Mouse (Mus musculus): Measurements from ENCODE around the gene Synpo2. TPM values are rescaled to one million over a fixed set of nuclear protein-coding genes. Genes with fewer than 3 reads are reported as not detected.

Synpo2 gene
- polyA plus RNA-seq, 1 experiment from 2014 or later = 23.7 TPM

DNA sequence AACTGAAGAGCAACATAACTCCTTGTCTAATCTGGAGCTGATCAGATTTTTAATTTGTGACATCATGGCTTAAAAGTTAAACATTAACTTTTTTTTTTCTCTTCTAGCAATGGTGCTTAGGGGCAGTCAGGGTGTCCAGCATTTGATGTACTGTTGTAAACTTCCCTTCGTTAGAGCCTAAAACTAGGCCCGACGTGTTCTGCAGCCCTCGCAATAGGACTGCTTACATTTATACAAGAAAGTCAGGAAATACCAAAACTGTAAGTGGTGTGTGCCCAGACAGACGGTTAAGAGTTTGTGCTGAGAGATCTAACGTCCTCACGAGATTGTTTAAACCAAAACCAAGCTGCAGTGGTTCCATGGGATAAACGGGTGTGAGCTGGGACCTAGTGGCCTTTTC, 56.4 kb downstream of the Synpo2 start:
- Histone ChIP-seq H3K9ac (no peak overlapping the region), H3K4me3 (no peak overlapping the region), H3K27ac (ENCODE audit: poor library complexity, severe bottlenecking) (no peak overlapping the region), H3K9me3 (replicated peaks) (no peaks in the 10 kb centered on the region), H3K4me2 (no peak overlapping the region), H3K27me3 (replicated peaks) (no peaks in the 10 kb centered on the region), H3K4me1 (replicated peaks) (peaks cover 13% of the 10 kb centered on the region), H3K36me3 (no peaks in the 10 kb centered on the region)
- ATAC-seq (ENCODE audit: insufficient number of reproducible peaks, low FRiP score) = no peak
- WGBS = 61% methylated on average over 8 of the region's 8 CpGs

- Histone ChIP-seq H3K36me3 (no peaks in the 10 kb centered on the region), H3K4me2 (no peak overlapping the region), H3K4me1 (replicated peaks) (peaks cover 16% of the 10 kb centered on the region), H3K27me3 (replicated peaks) (no peaks in the 10 kb centered on the region), H3K4me3 (no peak overlapping the region), H3K9ac (no peak overlapping the region), H3K27ac (ENCODE audit: poor library complexity, severe bottlenecking) (no peak overlapping the region), H3K9me3 (replicated peaks) (no peaks in the 10 kb centered on the region)
- 83% methylated on average over 5 of the region's 5 CpGs for whole genome bisulfite sequencing
- no peak for ATAC-seq (ENCODE audit: insufficient number of reproducible peaks, low FRiP score)
Measured at GRCm38 (mm10) chr3:123179041-123179440, 56.9 kb downstream of the Synpo2 start.

GRCm38 (mm10) chr3:123178420-123178819, 57.5 kb downstream of the Synpo2 start:
- Histone ChIP-seq H3K4me1 (replicated peaks) (peaks cover 22% of the 10 kb centered on the region), H3K4me2 (no peak overlapping the region)
- WGBS = 68% methylated on average over 4 of the region's 4 CpGs

DNA sequence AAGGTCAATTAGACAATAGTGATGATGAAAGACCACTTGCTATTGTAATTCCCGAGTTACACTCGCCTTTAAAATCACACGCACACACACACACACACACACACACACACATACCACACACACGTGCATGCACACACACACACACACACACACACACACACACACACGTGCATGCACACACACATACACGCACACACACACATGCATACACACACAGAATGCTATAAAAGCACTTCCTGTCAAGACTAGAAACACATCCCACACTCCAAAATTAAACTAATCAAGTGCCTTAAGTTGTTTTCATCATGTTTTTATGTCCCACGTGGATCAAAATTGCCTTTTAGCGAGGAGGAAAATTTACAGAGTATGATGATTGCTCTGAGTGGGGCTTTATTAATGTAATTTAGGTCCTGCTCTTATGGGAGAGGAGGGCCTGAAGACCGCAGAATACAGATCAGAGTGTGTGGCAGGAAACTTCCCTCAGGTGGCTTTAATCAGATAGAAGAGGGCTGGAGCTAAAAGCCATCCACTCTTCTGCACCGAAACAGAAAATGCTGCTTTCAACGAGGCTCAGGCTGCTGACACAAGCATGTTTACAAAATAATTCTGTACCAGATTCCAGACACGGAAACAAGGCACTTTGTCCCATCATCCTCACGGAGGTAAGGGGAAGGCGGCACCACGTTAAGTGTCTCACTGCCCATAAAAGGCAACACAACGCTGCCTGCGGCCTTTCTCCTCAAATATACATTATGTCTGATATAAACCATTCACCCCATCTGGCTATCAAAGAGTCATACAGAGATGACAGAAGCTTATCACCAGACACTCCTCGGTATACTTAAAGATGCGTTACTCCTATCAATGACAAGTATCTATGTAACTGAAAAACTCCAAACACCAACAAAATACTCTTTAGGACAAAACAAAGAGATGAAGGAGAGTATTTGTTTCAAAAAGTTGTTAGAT, 59.3 kb downstream of the Synpo2 start:
- peak overlapping the region; percentile 20 for H3K4me2 ChIP-seq
- H3K27ac ChIP-seq (ENCODE audit: poor library complexity, severe bottlenecking) = no peak overlapping the region
- H3K36me3 ChIP-seq = no peaks in the 10 kb centered on the region
- H3K9ac ChIP-seq = no peak overlapping the region
- 56% methylated on average over 19 of the region's 19 CpGs for WGBS
- peaks cover 29% of the 10 kb centered on the region for H3K4me1 ChIP-seq (replicated peaks)
- H3K4me3 ChIP-seq = no peak overlapping the region
- H3K27me3 ChIP-seq (replicated peaks) = no peaks in the 10 kb centered on the region
- H3K9me3 ChIP-seq (replicated peaks) = no peaks in the 10 kb centered on the region
- ATAC-seq (ENCODE audit: insufficient number of reproducible peaks, low FRiP score) = no peak

More at GRCm38 (mm10) chr3:123178420-123178819, 57.5 kb downstream of the Synpo2 start:
- H3K27ac ChIP-seq (ENCODE audit: poor library complexity, severe bottlenecking) = no peak overlapping the region
- H3K9ac ChIP-seq = no peak overlapping the region
- H3K9me3 ChIP-seq (replicated peaks) = no peaks in the 10 kb centered on the region
- no peak for ATAC-seq (ENCODE audit: insufficient number of reproducible peaks, low FRiP score)
- no peaks in the 10 kb centered on the region for H3K27me3 ChIP-seq (replicated peaks)
- H3K36me3 ChIP-seq = no peaks in the 10 kb centered on the region
- no peak overlapping the region for H3K4me3 ChIP-seq

DNA sequence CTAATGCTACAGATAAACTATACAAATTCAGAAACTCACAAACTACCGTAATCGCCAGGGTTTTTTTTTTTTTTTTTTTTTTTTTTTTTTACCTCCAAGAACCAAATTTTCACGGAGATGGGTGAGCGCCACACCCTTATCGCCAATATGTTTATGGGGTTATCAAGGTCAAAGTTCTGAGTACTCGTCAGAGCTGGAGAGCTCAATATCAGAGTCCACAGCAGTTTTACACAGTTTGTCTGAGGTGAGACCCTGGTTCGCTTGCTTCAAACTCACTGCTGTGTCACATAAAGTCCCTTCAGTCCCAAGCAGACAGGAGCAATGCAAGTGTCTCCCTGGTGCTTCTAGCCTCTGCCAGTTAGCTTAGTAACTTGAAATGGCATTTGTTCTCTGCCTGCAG, 60.8 kb downstream of the Synpo2 start:
- 83% methylated on average over 7 of the region's 7 CpGs for WGBS
- ATAC-seq (ENCODE audit: insufficient number of reproducible peaks, low FRiP score) = no peak

DNA sequence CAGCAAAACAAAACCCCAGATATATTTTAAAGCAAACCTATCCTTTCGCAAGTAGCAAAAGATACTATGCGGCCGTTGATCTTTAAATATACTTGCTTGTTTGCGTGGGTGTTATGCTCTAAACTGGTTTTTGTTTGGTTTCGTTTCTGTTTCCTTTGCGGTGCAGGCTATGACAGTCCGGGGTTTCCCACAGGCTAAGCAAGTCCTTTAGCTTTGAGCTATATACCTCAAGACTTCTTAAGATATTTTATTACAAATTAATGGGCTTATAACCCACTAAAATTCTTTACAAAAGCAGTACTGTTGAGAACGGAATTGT, 61.6 kb downstream of the Synpo2 start:
- peaks cover 34% of the 10 kb centered on the region for H3K4me1 ChIP-seq (replicated peaks)
- H3K27me3 ChIP-seq (replicated peaks) = no peaks in the 10 kb centered on the region
- H3K36me3 ChIP-seq = no peaks in the 10 kb centered on the region
- peak overlapping the region; percentile 57 for H3K27ac ChIP-seq (ENCODE audit: poor library complexity, severe bottlenecking)
- 0 out of 2 replicates have a peak overlapping the region, but pooled peaks have one; percentile 7 for H3K9ac ChIP-seq
- no peak overlapping the region for H3K4me3 ChIP-seq
- H3K9me3 ChIP-seq (replicated peaks) = no peaks in the 10 kb centered on the region
- 81% methylated on average over 8 of the region's 8 CpGs for WGBS
- no peak for ATAC-seq (ENCODE audit: insufficient number of reproducible peaks, low FRiP score)
- H3K4me2 ChIP-seq = no peak overlapping the region

More for the DNA sequence above, 60.8 kb downstream of the Synpo2 start:
- Histone ChIP-seq H3K36me3 (no peaks in the 10 kb centered on the region), H3K9me3 (replicated peaks) (no peaks in the 10 kb centered on the region), H3K27me3 (replicated peaks) (no peaks in the 10 kb centered on the region), H3K4me3 (no peak overlapping the region), H3K9ac (no peak overlapping the region), H3K27ac (ENCODE audit: poor library complexity, severe bottlenecking) (no peak overlapping the region), H3K4me2 (no peak overlapping the region), H3K4me1 (replicated peaks) (peaks cover 34% of the 10 kb centered on the region)

DNA sequence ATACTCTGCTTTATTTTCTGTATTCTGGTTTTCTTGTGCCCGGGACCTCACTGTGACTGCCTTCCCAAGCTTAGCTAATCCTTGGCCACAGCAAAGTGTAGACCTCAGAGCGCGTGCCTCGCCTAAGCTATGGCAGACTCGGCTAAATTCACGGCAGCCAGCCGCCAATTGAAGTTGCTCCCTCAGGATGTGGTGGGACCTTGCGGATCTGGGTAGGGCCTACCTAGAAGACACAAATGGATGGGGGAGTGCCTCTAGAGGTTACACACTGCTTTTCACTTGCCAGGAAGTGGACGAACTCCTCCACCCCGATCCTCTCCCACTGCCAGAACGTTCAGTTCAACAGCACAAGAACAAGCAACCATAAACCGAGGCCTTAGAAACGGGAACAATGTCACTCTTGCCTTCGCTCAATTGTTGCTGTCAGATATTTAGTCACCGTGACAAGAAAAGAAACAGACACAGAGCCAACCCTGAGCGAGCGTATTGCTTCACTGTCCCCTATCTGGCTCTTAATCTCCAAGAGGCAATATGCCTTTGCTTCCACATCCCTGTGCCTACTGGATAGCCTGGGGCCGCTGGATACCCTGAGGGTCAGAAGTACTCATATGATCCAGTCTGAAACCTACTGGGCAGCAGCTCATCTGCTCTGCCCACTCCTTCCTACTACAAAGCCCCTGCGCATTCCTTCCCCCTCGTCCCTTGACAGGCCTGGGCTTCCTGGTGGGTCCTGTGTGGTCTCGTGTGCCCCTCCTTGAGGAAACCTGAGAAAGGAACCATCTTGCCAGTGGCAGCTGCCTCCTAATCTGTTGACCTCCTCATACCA, 62.2 kb downstream of the Synpo2 start:
- peak overlapping the region; percentile 25; the same call in 1 of the 2 replicates for H3K4me2 ChIP-seq
- WGBS = 53% methylated on average over 21 of the region's 21 CpGs
- H3K9me3 ChIP-seq (replicated peaks) = no peaks in the 10 kb centered on the region
- peak overlapping the region; percentile 57 for H3K27ac ChIP-seq (ENCODE audit: poor library complexity, severe bottlenecking)
- peak; percentile 22; the same call in 1 of the 2 replicates for ATAC-seq (ENCODE audit: insufficient number of reproducible peaks, low FRiP score)
- no peak overlapping the region for H3K4me3 ChIP-seq
- H3K4me1 ChIP-seq (replicated peaks) = peaks cover 31% of the 10 kb centered on the region
- 0 out of 2 replicates have a peak overlapping the region, but pooled peaks have one; percentile 7 for H3K9ac ChIP-seq
- H3K27me3 ChIP-seq (replicated peaks) = no peaks in the 10 kb centered on the region
- no peaks in the 10 kb centered on the region for H3K36me3 ChIP-seq

GRCm38 (mm10) chr3:123172151-123172550, 63.8 kb downstream of the Synpo2 start:
- Histone ChIP-seq H3K27ac (ENCODE audit: poor library complexity, severe bottlenecking) (no peak overlapping the region), H3K9ac (no peak overlapping the region), H3K36me3 (no peaks in the 10 kb centered on the region), H3K27me3 (replicated peaks) (no peaks in the 10 kb centered on the region), H3K4me2 (no peak overlapping the region), H3K4me1 (replicated peaks) (peaks cover 31% of the 10 kb centered on the region), H3K9me3 (replicated peaks) (no peaks in the 10 kb centered on the region), H3K4me3 (no peak overlapping the region)
- no peak for ATAC-seq (ENCODE audit: insufficient number of reproducible peaks, low FRiP score)
- WGBS = 67% methylated on average over 5 of the region's 5 CpGs

DNA sequence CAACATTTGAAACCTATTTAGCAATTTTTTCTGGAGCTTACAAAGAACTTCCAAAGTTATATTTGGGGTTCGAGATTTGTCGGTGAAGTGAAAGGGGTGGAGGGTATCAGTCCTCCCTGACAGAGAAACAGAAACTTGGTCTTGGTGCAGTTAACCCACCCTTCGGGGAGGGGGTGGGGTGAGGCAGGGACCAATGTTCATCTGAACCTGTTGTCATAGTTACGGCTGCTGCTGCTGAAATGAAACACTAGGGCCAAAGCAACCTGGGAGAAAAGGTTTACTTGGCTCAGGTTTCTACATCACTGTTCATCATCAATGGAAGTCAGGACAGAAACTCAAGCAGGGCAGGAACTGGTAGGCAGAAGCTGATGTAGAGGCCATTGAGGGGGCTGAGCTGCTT, 66.6 kb downstream of the Synpo2 start:
- H3K9ac ChIP-seq = no peak overlapping the region
- H3K27ac ChIP-seq (ENCODE audit: poor library complexity, severe bottlenecking) = no peak overlapping the region
- no peak for ATAC-seq (ENCODE audit: insufficient number of reproducible peaks, low FRiP score)

DNA sequence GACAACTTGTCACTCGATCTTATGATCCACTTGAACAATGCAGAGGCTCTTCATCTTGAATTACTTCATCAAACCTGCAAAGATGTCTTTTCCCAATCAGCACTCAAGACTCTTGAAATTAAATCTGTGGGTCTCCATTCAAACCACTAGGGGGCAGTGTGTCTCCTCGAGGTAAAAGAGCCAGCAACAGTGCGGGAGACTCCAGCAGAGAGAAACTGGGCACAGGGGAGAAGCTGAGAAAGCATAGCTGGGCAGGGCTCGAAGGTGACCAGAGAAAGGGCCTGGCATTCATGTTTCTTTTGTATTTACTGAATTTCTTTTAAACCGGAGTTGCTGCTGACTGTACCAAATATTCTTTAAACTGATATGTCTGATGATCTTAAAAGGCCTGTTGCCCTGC, 67.1 kb downstream of the Synpo2 start:
- Histone ChIP-seq H3K27me3 (replicated peaks) (no peaks in the 10 kb centered on the region), H3K27ac (ENCODE audit: poor library complexity, severe bottlenecking) (no peak overlapping the region), H3K4me2 (no peak overlapping the region), H3K4me1 (replicated peaks) (peaks cover 36% of the 10 kb centered on the region), H3K36me3 (no peaks in the 10 kb centered on the region), H3K9me3 (replicated peaks) (no peaks in the 10 kb centered on the region), H3K4me3 (no peak overlapping the region), H3K9ac (no peak overlapping the region)
- 11% methylated on average over 5 of the region's 5 CpGs for WGBS
- ATAC-seq (ENCODE audit: insufficient number of reproducible peaks, low FRiP score) = no peak

More for the DNA sequence above, 66.6 kb downstream of the Synpo2 start:
- Histone ChIP-seq H3K27me3 (replicated peaks) (no peaks in the 10 kb centered on the region), H3K36me3 (no peaks in the 10 kb centered on the region), H3K4me1 (replicated peaks) (peaks cover 36% of the 10 kb centered on the region), H3K9me3 (replicated peaks) (no peaks in the 10 kb centered on the region), H3K4me2 (no peak overlapping the region), H3K4me3 (no peak overlapping the region)
- WGBS = 70% methylated on average over 4 of the region's 4 CpGs

DNA sequence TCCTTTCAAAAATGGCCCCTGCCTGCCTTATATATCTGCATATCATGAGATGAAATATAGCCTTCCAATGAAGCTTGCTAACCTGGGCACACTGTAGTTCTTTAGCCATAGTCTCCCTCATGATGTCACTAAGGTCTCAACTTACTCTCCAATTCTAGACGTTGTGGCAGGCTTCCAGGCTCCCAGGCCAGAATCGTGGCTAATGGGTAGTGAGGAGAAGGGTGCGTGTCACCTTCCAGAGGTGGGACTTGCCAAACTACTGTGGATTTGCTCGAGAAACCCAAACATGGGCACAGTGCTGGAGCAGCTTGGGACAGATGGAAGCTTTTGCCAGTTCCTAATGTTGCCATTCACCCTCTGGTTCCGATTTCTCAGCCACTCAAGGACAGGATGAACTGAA, 69.5 kb downstream of the Synpo2 start:
- 58% methylated on average over 5 of the region's 5 CpGs for WGBS
- no peak overlapping the region for H3K27ac ChIP-seq (ENCODE audit: poor library complexity, severe bottlenecking)

More for the DNA sequence above, 69.5 kb downstream of the Synpo2 start:
- Histone ChIP-seq H3K4me3 (no peak overlapping the region), H3K9me3 (replicated peaks) (no peaks in the 10 kb centered on the region), H3K4me1 (replicated peaks) (peaks cover 48% of the 10 kb centered on the region), H3K9ac (no peak overlapping the region), H3K36me3 (no peaks in the 10 kb centered on the region), H3K27me3 (replicated peaks) (no peaks in the 10 kb centered on the region), H3K4me2 (no peak overlapping the region)
- ATAC-seq (ENCODE audit: insufficient number of reproducible peaks, low FRiP score) = no peak

Data from heart, embryonic 12.5 days (tissue).